Mouse (Mus musculus) heart, embryonic 15.5 days (tissue): Measurements from ENCODE around the gene Tcf7l1. TPM values are rescaled to one million over a fixed set of nuclear protein-coding genes. Genes with fewer than 3 reads are reported as not detected.

Experiments used
- ATAC-seq: fragments of 200-750 bp; cut with Nextera tagmentation; replicated peaks from 2 replicates; pipeline ENCODE4 v1.8.0; 2017; ENCODE audit warnings: low read depth, moderate TSS enrichment; ENCODE audit not compliant: insufficient number of reproducible peaks, insufficient read depth, low FRiP score
- H3K27ac ChIP-seq: fragments of 300-500 bp; sonication (generic); 2 replicates; pipeline ENCODE4 v1.5.1; 2015; ENCODE audit warnings: mild to moderate bottlenecking, inconsistent platforms
- H3K27me3 ChIP-seq: fragments of 300-500 bp; sonication (generic); 2 replicates; pipeline ENCODE4 v1.6.1; 2015; ENCODE audit warnings: inconsistent platforms
- H3K36me3 ChIP-seq: fragments of 300-500 bp; sonication (generic); 2 replicates; pipeline ENCODE4 v1.6.1; 2015; ENCODE audit warnings: mild to moderate bottlenecking, inconsistent platforms
- H3K4me1 ChIP-seq: fragments of 300-500 bp; sonication (generic); replicated peaks from 2 replicates; pipeline ENCODE4 v1.6.1; 2015; ENCODE audit warnings: inconsistent platforms
- H3K4me2 ChIP-seq: fragments of 300-500 bp; sonication (generic); 2 replicates; pipeline ENCODE4 v1.6.1; 2015; ENCODE audit warnings: inconsistent platforms, mild to moderate bottlenecking, moderate library complexity
- H3K4me3 ChIP-seq: fragments of 300-500 bp; sonication (generic); 2 replicates; pipeline ENCODE4 v1.5.1; 2015; ENCODE audit warnings: mild to moderate bottlenecking, inconsistent platforms
- H3K9ac ChIP-seq: fragments of 300-500 bp; sonication (generic); 2 replicates; pipeline ENCODE4 v1.6.1; 2015; ENCODE audit warnings: mild to moderate bottlenecking, inconsistent platforms
- H3K9me3 ChIP-seq: fragments of 300-500 bp; sonication (generic); replicated peaks from 2 replicates; pipeline ENCODE4 v1.6.1; 2016; ENCODE audit warnings: inconsistent platforms
- WGBS: fragments of 180-500 bp; shearing (Covaris S2); methylation state at CpG from one replicate; pipeline ENCODE4 v1.1.7; 2015; ENCODE audit warnings: mixed read lengths; 5-methylcytosine and 5-hydroxymethylcytosine counted together
- polyA plus RNA-seq: library from polyadenylated mRNA; unstranded; fragments of >200 nt; fragmentation: Nextera tagmentation; extraction: Ambion mirVana; gene quantifications from 2 replicates; pipeline ENCODE4 v1.2.1, GENCODE M21; 2015

Gene Tcf7l1
- polyA plus RNA-seq, 1 experiment from 2014 or later, result 12.6 TPM

DNA sequence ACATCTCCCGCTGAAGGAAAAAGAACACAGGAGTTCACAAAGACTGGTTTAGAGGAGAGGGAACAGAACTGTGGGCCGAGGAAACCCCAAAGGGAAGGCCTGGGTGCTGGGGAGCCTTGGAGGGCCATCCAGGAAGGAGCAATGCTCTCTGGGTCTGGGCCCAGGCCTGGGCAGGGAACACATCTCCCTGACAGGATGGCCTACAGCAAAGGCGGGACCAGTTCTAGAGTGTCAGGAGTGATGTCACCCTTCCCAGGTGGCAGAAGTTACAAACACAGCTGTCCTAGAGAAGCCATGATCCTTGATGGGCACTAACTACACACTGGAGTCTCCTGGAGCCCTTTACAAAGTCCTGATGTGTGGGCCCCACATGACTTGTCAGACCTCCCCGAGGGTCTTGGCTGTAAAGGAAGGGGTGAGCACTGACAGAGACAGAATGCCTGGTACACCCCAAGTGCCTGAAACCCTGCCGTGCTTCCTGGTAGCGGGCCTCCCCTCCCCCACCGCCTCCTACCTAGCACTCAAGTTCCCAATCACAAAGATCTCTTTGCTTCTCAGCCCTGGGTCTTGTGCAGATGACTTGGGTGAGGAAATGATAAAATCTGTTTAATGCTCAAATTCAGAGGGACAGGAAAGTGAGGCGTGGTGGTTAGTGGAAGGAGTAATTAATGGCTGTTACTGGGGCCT, 64.4 kb downstream of the Tcf7l1 start:
- WGBS, result 55% methylated on average over 8 of the region's 8 CpGs
- no peak overlapping the region for H3K27ac ChIP-seq
- no peak overlapping the region for H3K4me3 ChIP-seq

DNA sequence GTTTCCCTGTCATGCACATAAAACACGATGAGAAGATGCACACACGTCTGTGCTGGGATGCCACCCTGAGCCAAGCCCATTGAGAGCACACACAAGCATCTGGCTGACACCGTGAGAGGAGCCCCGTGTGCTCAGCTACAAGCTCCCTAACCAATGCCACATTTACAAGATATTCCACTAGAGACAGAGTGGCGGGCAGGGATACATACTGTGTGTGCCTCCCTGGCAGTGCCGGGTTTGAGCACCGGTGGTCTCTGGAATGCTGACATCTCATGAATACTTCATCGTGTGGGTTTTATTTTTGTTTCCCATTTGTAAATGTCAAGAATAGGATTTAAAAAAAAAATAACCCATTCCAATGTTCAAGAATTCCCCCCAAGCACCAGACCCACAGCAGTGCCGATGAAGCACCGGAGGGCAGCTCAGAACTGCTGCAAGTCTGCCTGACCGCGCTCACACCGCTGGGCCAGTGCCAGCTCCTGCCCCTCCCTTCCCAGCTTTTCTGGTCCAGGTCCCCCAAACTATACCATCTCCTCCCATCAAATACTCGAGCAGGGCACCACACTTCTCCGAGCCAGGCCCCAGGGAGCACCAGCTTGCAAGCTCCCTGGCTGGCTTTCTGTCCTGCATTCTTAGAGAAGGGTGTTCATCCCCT, 65.2 kb downstream of the Tcf7l1 start:
- Histone ChIP-seq H3K4me1 (peaks cover 14% of the 10 kb centered on the region), H3K9me3 (no peaks in the 10 kb centered on the region), H3K27ac (no peak overlapping the region), H3K4me3 (no peak overlapping the region), H3K4me2 (no peak overlapping the region), H3K36me3 (no peaks in the 10 kb centered on the region), H3K27me3 (no peaks in the 10 kb centered on the region), H3K9ac (no peak overlapping the region)
- no peak for ATAC-seq
- WGBS, result 76% methylated on average over 15 of the region's 15 CpGs

More for the DNA sequence above, 64.4 kb downstream of the Tcf7l1 start:
- Histone ChIP-seq H3K4me2 (no peak overlapping the region), H3K27me3 (no peaks in the 10 kb centered on the region), H3K36me3 (no peaks in the 10 kb centered on the region), H3K9me3 (no peaks in the 10 kb centered on the region), H3K4me1 (peaks cover 14% of the 10 kb centered on the region), H3K9ac (no peak overlapping the region)
- 0 out of 2 replicates have a peak, but pooled peaks have one; percentile 1 for ATAC-seq

GRCm38 (mm10) chr6:72723143-72723542, 65.9 kb downstream of the Tcf7l1 start:
- Histone ChIP-seq H3K27ac (no peak overlapping the region), H3K4me3 (no peak overlapping the region), H3K4me2 (no peak overlapping the region), H3K9ac (no peak overlapping the region), H3K36me3 (no peaks in the 10 kb centered on the region), H3K4me1 (peaks cover 16% of the 10 kb centered on the region), H3K27me3 (no peaks in the 10 kb centered on the region), H3K9me3 (no peaks in the 10 kb centered on the region)
- ATAC-seq, result no peak
- WGBS, result 81% methylated on average over 4 of the region's 4 CpGs

DNA sequence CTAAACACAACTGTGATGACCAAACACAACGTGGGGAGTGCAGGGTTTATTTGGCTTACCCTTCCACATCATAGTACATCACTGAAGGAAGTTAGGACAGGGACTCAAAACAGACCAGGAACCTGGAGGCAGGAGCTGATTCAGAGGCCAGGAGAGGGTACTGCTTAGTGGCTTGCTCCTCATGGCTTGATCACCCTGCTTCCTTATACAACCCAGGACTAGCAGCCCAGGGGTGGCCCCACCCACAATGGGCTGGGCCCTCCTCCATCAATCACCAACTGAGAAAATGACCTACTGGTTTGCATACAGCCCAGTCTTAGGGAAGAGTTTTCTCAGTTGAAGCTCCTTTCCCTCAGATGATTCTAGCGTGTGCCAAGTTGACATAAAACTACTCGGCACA, 68.2 kb downstream of the Tcf7l1 start:
- Histone ChIP-seq H3K9ac (no peak overlapping the region), H3K9me3 (no peaks in the 10 kb centered on the region), H3K4me3 (no peak overlapping the region), H3K27me3 (no peaks in the 10 kb centered on the region), H3K36me3 (no peaks in the 10 kb centered on the region), H3K4me2 (no peak overlapping the region), H3K27ac (no peak overlapping the region), H3K4me1 (peaks cover 16% of the 10 kb centered on the region)
- 84% methylated on average over 3 of the region's 3 CpGs for WGBS
- no peak for ATAC-seq

- H3K27ac ChIP-seq, result peak overlapping the region; percentile 49
- no peak overlapping the region for H3K4me3 ChIP-seq
- H3K9ac ChIP-seq, result no peak overlapping the region
- no peaks in the 10 kb centered on the region for H3K9me3 ChIP-seq
- 0 out of 2 replicates have a peak overlapping the region, but pooled peaks have one; percentile 8 for H3K4me2 ChIP-seq
- peak; percentile 71 for ATAC-seq
- no peaks in the 10 kb centered on the region for H3K36me3 ChIP-seq
- WGBS, result 7% methylated on average over 4 of the region's 4 CpGs
- H3K4me1 ChIP-seq, result peaks cover 39% of the 10 kb centered on the region
- no peaks in the 10 kb centered on the region for H3K27me3 ChIP-seq
These were observed 74.3 kb downstream of the Tcf7l1 start for GRCm38 (mm10) chr6:72714726-72715125.

GRCm38 (mm10) chr6:72714250-72714649, 74.8 kb downstream of the Tcf7l1 start:
- 48% methylated on average over 9 of the region's 9 CpGs for WGBS
- Histone ChIP-seq H3K9ac (no peak overlapping the region), H3K4me3 (no peak overlapping the region), H3K27ac (peak overlapping the region; percentile 49; the same call in 1 of the 2 replicates), H3K9me3 (no peaks in the 10 kb centered on the region), H3K36me3 (no peaks in the 10 kb centered on the region), H3K4me2 (no peak overlapping the region), H3K4me1 (peaks cover 39% of the 10 kb centered on the region), H3K27me3 (no peaks in the 10 kb centered on the region)
- no peak for ATAC-seq

GRCm38 (mm10) chr6:72711508-72712081, 77.5 kb downstream of the Tcf7l1 start:
- Histone ChIP-seq H3K4me2 (no peak overlapping the region), H3K9ac (no peak overlapping the region), H3K4me1 (peaks cover 41% of the 10 kb centered on the region), H3K4me3 (no peak overlapping the region), H3K9me3 (no peaks in the 10 kb centered on the region), H3K36me3 (no peaks in the 10 kb centered on the region), H3K27me3 (no peaks in the 10 kb centered on the region), H3K27ac (peak overlapping the region; percentile 24; the same call in 1 of the 2 replicates)
- ATAC-seq, result peak; percentile 45
- 45% methylated on average over 8 of the region's 8 CpGs for WGBS

GRCm38 (mm10) chr6:72710897-72711507, 78.1 kb downstream of the Tcf7l1 start:
- peak overlapping the region; percentile 24; the same call in 1 of the 2 replicates for H3K27ac ChIP-seq
- no peak for ATAC-seq
- H3K4me2 ChIP-seq, result no peak overlapping the region
- H3K36me3 ChIP-seq, result no peaks in the 10 kb centered on the region
- WGBS, result 66% methylated on average over 10 of the region's 10 CpGs
- no peak overlapping the region for H3K4me3 ChIP-seq
- no peak overlapping the region for H3K9ac ChIP-seq
- H3K4me1 ChIP-seq, result peaks cover 41% of the 10 kb centered on the region
- no peaks in the 10 kb centered on the region for H3K9me3 ChIP-seq
- no peaks in the 10 kb centered on the region for H3K27me3 ChIP-seq

DNA sequence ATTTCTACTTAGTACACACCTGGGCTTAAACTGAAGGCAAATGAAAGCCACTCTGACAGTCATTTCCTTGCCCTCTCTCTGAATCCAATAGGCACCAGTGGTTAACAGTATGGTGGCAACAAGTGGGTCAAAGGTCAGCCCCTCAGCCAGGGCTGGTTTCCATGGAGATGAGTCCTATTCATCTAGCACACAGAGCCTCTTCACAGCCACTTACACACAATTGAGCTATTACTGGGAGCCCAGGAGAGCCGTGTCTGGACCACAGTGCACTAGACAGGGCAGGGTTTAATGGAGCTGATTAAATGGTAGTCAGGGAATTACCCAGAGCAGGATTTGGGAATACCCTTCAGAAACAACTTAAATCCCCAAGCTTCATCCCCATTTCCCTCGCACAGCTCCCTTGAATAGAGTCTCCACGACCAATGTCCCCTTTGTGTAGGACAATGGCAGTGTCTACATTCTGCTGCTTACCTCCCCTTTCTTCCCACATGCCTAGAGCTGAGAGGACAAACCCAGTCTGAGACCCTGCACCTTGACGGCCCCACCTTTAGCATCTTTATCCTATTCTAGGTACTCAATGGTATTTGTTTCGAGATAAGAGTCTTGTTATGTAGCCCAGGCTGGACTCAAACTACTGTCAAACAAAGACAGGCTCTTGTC, 89.5 kb downstream of the Tcf7l1 start:
- ATAC-seq, result no peak
- H3K9ac ChIP-seq, result no peak overlapping the region
- no peaks in the 10 kb centered on the region for H3K27me3 ChIP-seq
- H3K9me3 ChIP-seq, result no peaks in the 10 kb centered on the region
- H3K4me2 ChIP-seq, result no peak overlapping the region
- H3K4me3 ChIP-seq, result no peak overlapping the region
- peaks cover 27% of the 10 kb centered on the region for H3K4me1 ChIP-seq
- no peaks in the 10 kb centered on the region for H3K36me3 ChIP-seq
- H3K27ac ChIP-seq, result no peak overlapping the region
- WGBS, result 65% methylated on average over 5 of the region's 5 CpGs

GRCm38 (mm10) chr6:72698559-72698958, 90.5 kb downstream of the Tcf7l1 start:
- Histone ChIP-seq H3K4me3 (no peak overlapping the region), H3K9me3 (no peaks in the 10 kb centered on the region), H3K27me3 (no peaks in the 10 kb centered on the region), H3K4me2 (no peak overlapping the region), H3K9ac (no peak overlapping the region), H3K36me3 (no peaks in the 10 kb centered on the region), H3K27ac (no peak overlapping the region), H3K4me1 (peaks cover 36% of the 10 kb centered on the region)
- WGBS, result 92% methylated on average over 5 of the region's 5 CpGs
- no peak for ATAC-seq
